Mouse (Mus musculus): Measurements from ENCODE around the gene Nabp2. TPM values are rescaled to one million over a fixed set of nuclear protein-coding genes. Genes with fewer than 3 reads are reported as not detected.

Gene Nabp2
- polyA plus RNA-seq, 1 experiment from 2014 or later = 133 TPM

GRCm38 (mm10) chr10:128380565-128380964 lies 30.7 kb downstream of the Nabp2 start:
- Histone ChIP-seq H3K9me3 (replicated peaks) (no peaks in the 10 kb centered on the region), H3K4me1 (peaks cover 30% of the 10 kb centered on the region), H3K4me3 (replicated peaks) (no peak overlapping the region), H3K9ac (replicated peaks) (no peak overlapping the region), H3K36me3 (peaks cover 66% of the 10 kb centered on the region), H3K27me3 (replicated peaks) (no peaks in the 10 kb centered on the region), H3K4me2 (no peak overlapping the region), H3K27ac (replicated peaks) (no peak overlapping the region)
- 93% methylated on average over 5 of the region's 5 CpGs for WGBS
- ATAC-seq (ENCODE audit: low FRiP score) = no peak

- H3K36me3 ChIP-seq = peaks cover 54% of the 10 kb centered on the region
- peak overlapping the region; percentile 13; the same call in 1 of the 2 replicates for H3K27ac ChIP-seq (replicated peaks)
- WGBS = 93% methylated on average over 7 of the region's 7 CpGs
- ATAC-seq (ENCODE audit: low FRiP score) = no peak
- peaks cover 30% of the 10 kb centered on the region for H3K4me1 ChIP-seq
- H3K9ac ChIP-seq (replicated peaks) = peak overlapping the region; percentile 83; the same call in 1 of the 2 replicates
- no peaks in the 10 kb centered on the region for H3K27me3 ChIP-seq (replicated peaks)
- H3K9me3 ChIP-seq (replicated peaks) = no peaks in the 10 kb centered on the region
- H3K4me2 ChIP-seq = no peak overlapping the region
- no peak overlapping the region for H3K4me3 ChIP-seq (replicated peaks)
Measured at GRCm38 (mm10) chr10:128379260-128379659, 32.0 kb downstream of the Nabp2 start.

GRCm38 (mm10) chr10:128378462-128378861 lies 32.8 kb downstream of the Nabp2 start:
- no peak for ATAC-seq (ENCODE audit: low FRiP score)
- H3K4me3 ChIP-seq (replicated peaks) = peak overlapping the region; percentile 91
- peak overlapping the region; percentile 83 for H3K9ac ChIP-seq (replicated peaks)
- peak overlapping the region; percentile 97 for H3K27ac ChIP-seq (replicated peaks)
- no peaks in the 10 kb centered on the region for H3K27me3 ChIP-seq (replicated peaks)
- H3K36me3 ChIP-seq = peaks cover 46% of the 10 kb centered on the region
- peak overlapping the region; percentile 80 for H3K4me2 ChIP-seq
- no peaks in the 10 kb centered on the region for H3K9me3 ChIP-seq (replicated peaks)
- WGBS = 40% methylated on average over 3 of the region's 3 CpGs
- peaks cover 30% of the 10 kb centered on the region for H3K4me1 ChIP-seq

GRCm38 (mm10) chr10:128377940-128378448 lies 33.3 kb downstream of the Nabp2 start:
- Histone ChIP-seq H3K4me1 (peaks cover 30% of the 10 kb centered on the region), H3K27ac (replicated peaks) (peak overlapping the region; percentile 97), H3K9ac (replicated peaks) (peak overlapping the region; percentile 83), H3K9me3 (replicated peaks) (no peaks in the 10 kb centered on the region), H3K4me3 (replicated peaks) (peak overlapping the region; percentile 91), H3K27me3 (replicated peaks) (no peaks in the 10 kb centered on the region), H3K36me3 (peaks cover 42% of the 10 kb centered on the region), H3K4me2 (peak overlapping the region; percentile 80)
- 54% methylated on average over 14 of the region's 14 CpGs for WGBS
- ATAC-seq (ENCODE audit: low FRiP score) = no peak

- peak overlapping the region; percentile 83 for H3K9ac ChIP-seq (replicated peaks)
- H3K27ac ChIP-seq (replicated peaks) = peak overlapping the region; percentile 97
- peaks cover 35% of the 10 kb centered on the region for H3K36me3 ChIP-seq
- H3K9me3 ChIP-seq (replicated peaks) = no peaks in the 10 kb centered on the region
- peak overlapping the region; percentile 91 for H3K4me3 ChIP-seq (replicated peaks)
- H3K4me1 ChIP-seq = peaks cover 30% of the 10 kb centered on the region
- ATAC-seq (ENCODE audit: low FRiP score) = peak; percentile 67
- H3K27me3 ChIP-seq (replicated peaks) = no peaks in the 10 kb centered on the region
- H3K4me2 ChIP-seq = peak overlapping the region; percentile 80
- WGBS = under 1% methylated on average over 45 of the region's 47 CpGs
Measured at GRCm38 (mm10) chr10:128377222-128377939, 33.9 kb downstream of the Nabp2 start.

- peak within 1 kb of the TSS; percentile 83 for H3K9ac ChIP-seq (replicated peaks)
- H3K27ac ChIP-seq (replicated peaks) = peak within 1 kb of the TSS; percentile 97
- under 1% methylated on average over 38 of the region's 73 CpGs for WGBS
- H3K27me3 ChIP-seq (replicated peaks) = no peaks in the 10 kb centered on the region
- peak; percentile 91 for ATAC-seq (ENCODE audit: low FRiP score)
- no peaks in the 10 kb centered on the region for H3K9me3 ChIP-seq (replicated peaks)
- H3K4me1 ChIP-seq = peaks cover 30% of the 10 kb centered on the region
- peak within 1 kb of the TSS; percentile 91 for H3K4me3 ChIP-seq (replicated peaks)
- peak within 1 kb of the TSS; percentile 80 for H3K4me2 ChIP-seq
- peaks cover 28% of the 10 kb centered on the region for H3K36me3 ChIP-seq
Measured at GRCm38 (mm10) chr10:128376455-128377211, 34.7 kb downstream of the Nabp2 start, which contains the start of gene Ankrd52. Ankrd52 (plus strand) TSS chr10:128377115.

- no peaks in the 10 kb centered on the region for H3K27me3 ChIP-seq (replicated peaks)
- ATAC-seq (ENCODE audit: low FRiP score) = no peak
- H3K36me3 ChIP-seq = peaks cover 23% of the 10 kb centered on the region
- H3K27ac ChIP-seq (replicated peaks) = peak overlapping the region; percentile 97
- no peaks in the 10 kb centered on the region for H3K9me3 ChIP-seq (replicated peaks)
- peak overlapping the region; percentile 80 for H3K4me2 ChIP-seq
- peak overlapping the region; percentile 83 for H3K9ac ChIP-seq (replicated peaks)
- H3K4me1 ChIP-seq = peaks cover 30% of the 10 kb centered on the region
- peak overlapping the region; percentile 91 for H3K4me3 ChIP-seq (replicated peaks)
- WGBS = 38% methylated on average over 4 of the region's 4 CpGs
Measured at GRCm38 (mm10) chr10:128376099-128376454, 35.2 kb downstream of the Nabp2 start.

- ATAC-seq (ENCODE audit: low FRiP score) = no peak
- Histone ChIP-seq H3K27me3 (replicated peaks) (no peaks in the 10 kb centered on the region), H3K36me3 (peaks cover 9% of the 10 kb centered on the region), H3K9me3 (replicated peaks) (no peaks in the 10 kb centered on the region), H3K4me1 (peaks cover 29% of the 10 kb centered on the region), H3K9ac (replicated peaks) (no peak overlapping the region), H3K4me2 (no peak overlapping the region), H3K27ac (replicated peaks) (no peak overlapping the region), H3K4me3 (replicated peaks) (no peak overlapping the region)
- WGBS = 75% methylated on average over 6 of the region's 6 CpGs
Measured at GRCm38 (mm10) chr10:128374393-128374792, 36.9 kb downstream of the Nabp2 start.

GRCm38 (mm10) chr10:128372989-128373748 lies 38.1 kb downstream of the Nabp2 start:
- no peak overlapping the region; the same call in 1 of the 2 replicates for H3K9ac ChIP-seq (replicated peaks)
- ATAC-seq (ENCODE audit: low FRiP score) = no peak
- H3K4me2 ChIP-seq = no peak overlapping the region
- H3K27ac ChIP-seq (replicated peaks) = no peak overlapping the region
- no peak overlapping the region for H3K4me3 ChIP-seq (replicated peaks)
- no peaks in the 10 kb centered on the region for H3K27me3 ChIP-seq (replicated peaks)
- H3K4me1 ChIP-seq = peaks cover 20% of the 10 kb centered on the region
- no peaks in the 10 kb centered on the region for H3K36me3 ChIP-seq
- 86% methylated on average over 6 of the region's 6 CpGs for WGBS
- no peaks in the 10 kb centered on the region for H3K9me3 ChIP-seq (replicated peaks)

- Histone ChIP-seq H3K9ac (replicated peaks) (no peak overlapping the region), H3K4me2 (no peak overlapping the region), H3K27ac (replicated peaks) (no peak overlapping the region), H3K36me3 (no peaks in the 10 kb centered on the region), H3K4me3 (replicated peaks) (no peak overlapping the region), H3K9me3 (replicated peaks) (no peaks in the 10 kb centered on the region), H3K27me3 (replicated peaks) (no peaks in the 10 kb centered on the region), H3K4me1 (peaks cover 25% of the 10 kb centered on the region)
- 84% methylated on average over 5 of the region's 5 CpGs for WGBS
- no peak for ATAC-seq (ENCODE audit: low FRiP score)
Measured at GRCm38 (mm10) chr10:128372142-128372541, 39.1 kb downstream of the Nabp2 start.

- Histone ChIP-seq H3K4me1 (peaks cover 26% of the 10 kb centered on the region), H3K9me3 (replicated peaks) (no peaks in the 10 kb centered on the region), H3K4me2 (no peak overlapping the region), H3K36me3 (no peaks in the 10 kb centered on the region), H3K27ac (replicated peaks) (no peak overlapping the region), H3K9ac (replicated peaks) (no peak overlapping the region), H3K4me3 (replicated peaks) (no peak overlapping the region), H3K27me3 (replicated peaks) (no peaks in the 10 kb centered on the region)
- ATAC-seq (ENCODE audit: low FRiP score) = no peak
- WGBS = 48% methylated on average over 4 of the region's 4 CpGs
Measured at GRCm38 (mm10) chr10:128370601-128371000, 40.7 kb downstream of the Nabp2 start.

All from neural tube, embryonic 15.5 days (tissue).